9 mouse cellular contexts compared by ENCODE assay signal in genomic region chr16:11060645-11061044, GRCm38 (mm10). TPM values are rescaled to one million over a fixed set of nuclear protein-coding genes. Genes with fewer than 3 reads are reported as not detected.
DNase-seq lines count a peak whose midpoint lies in the region; TF ChIP-seq lines count a peak whose summit lies in the region.
"Had no signal": no experiment of that assay in that cellular context is flagged by ENCODE, and none has a peak within 500 bp of the region (broad histone marks: within the 10 kb centered on the region; RNA-seq: fewer than 3 reads in every experiment).

Gene Snn, plus strand, starts transcription at chr16:11060945.

- peaks cover 16% of the 10 kb centered on the region for H3K4me1 ChIP-seq in olfactory bulb, adult 2 months (ENCODE audit: control insufficient read depth, insufficient read depth, low read length)

- H3K79me3 ChIP-seq in C2C12 (ENCODE audit: low read depth) = no peaks in the 10 kb centered on the region

- no peaks in the 10 kb centered on the region for H3K36me3 ChIP-seq in C2C12 (ENCODE audit: control insufficient read depth, insufficient read depth)

- H3ac ChIP-seq in C2C12 (ENCODE audit: control insufficient read depth, insufficient read length, low read depth) = no peak within 1 kb of the TSS

- no peak for DNase-seq in adrenal gland, postnatal 14 days
- DNase-seq in adrenal gland, adult 18-20 months (ENCODE audit: low spot score in 2 of 2) = no peak
- DNase-seq in heart, adult 18-20 months = no peak
- no peak for DNase-seq in layer of hippocampus, postnatal 25 days (ENCODE audit: extremely low spot score in 1 of 2, low spot score in 1 of 2)
- DNase-seq in right cerebral cortex, adult 18-20 months = no peak
- DNase-seq in urinary bladder, postnatal 25 days (ENCODE audit: low spot score) = no peak

- H3K27ac ChIP-seq in olfactory bulb, adult 2 months (ENCODE audit: insufficient read depth, low read depth, low read length) = no peak within 1 kb of the TSS

- 97% methylated on average over 4 of the region's 4 CpGs for WGBS in olfactory bulb, adult 2 months

- no peaks in the 10 kb centered on the region for H3K79me2 ChIP-seq in C2C12 (ENCODE audit: control insufficient read depth, insufficient read depth)

- TF ChIP-seq POLR2A in olfactory bulb, adult 2 months (IDR thresholded peaks at IDR 0.05; ENCODE audit: insufficient read depth, low read depth, low read length) = no peak

- H3K4me3 ChIP-seq in C2C12 (ENCODE audit: insufficient read depth, poor library complexity, severe bottlenecking) = no peak within 1 kb of the TSS
- no peak within 1 kb of the TSS for H3K4me3 ChIP-seq in olfactory bulb, adult 2 months (ENCODE audit: insufficient read depth, low read depth, low read length)
- H3K4me3 ChIP-seq: erythroblast, embryonic 14.5 days had no signal

- no peaks in the 10 kb centered on the region for H3K27me3 ChIP-seq in C2C12 (ENCODE audit: control insufficient read depth, insufficient read depth, insufficient read length)

- no peak for TF ChIP-seq CTCF in C2C12 (IDR thresholded peaks at IDR 0.05; ENCODE audit: control insufficient read depth, insufficient read depth, insufficient read length)
- TF ChIP-seq CTCF in olfactory bulb, adult 2 months (IDR thresholded peaks at IDR 0.05; ENCODE audit: insufficient read depth, low read depth, low read length) = no peak

TF ChIP-seq in C2C12, 6 proteins besides CTCF, POLR2A, EP300 and RAD21:
- TF ChIP-seq FOSL1 (IDR thresholded peaks at IDR 0.05; ENCODE audit: insufficient read depth, low read length, poor library complexity, severe bottlenecking) = no peak
- TF ChIP-seq MAX (IDR thresholded peaks at IDR 0.05) = no peak
- no peak for TF ChIP-seq MYOG (IDR thresholded peaks at IDR 0.05; ENCODE audit: control insufficient read depth, extremely low read depth, insufficient read length)
- no peak for TF ChIP-seq CEBPB (IDR thresholded peaks at IDR 0.05; ENCODE audit: low read depth)
- no peak for TF ChIP-seq MYOD1 (IDR thresholded peaks at IDR 0.05; ENCODE audit: control insufficient read depth, insufficient read length, low read depth)
- TF ChIP-seq USF1 (IDR thresholded peaks at IDR 0.05; ENCODE audit: low read depth) = no peak
TF ChIP-seq in C2C12: peak in this region for 0.

RNA-seq across cellular contexts. Expression of gene Snn, which starts in this region (rescaled TPM):
- 16.3 and 24.0 TPM in 2 replicates for total RNA-seq in adrenal gland, postnatal 14 days (2021)
- total RNA-seq in adrenal gland, adult 18-20 months (2021) = 10 to 100 TPM in 1 of 2 experiments, 1 to 10 TPM in 1; 9.3 to 14.0 TPM
- polyA plus RNA-seq in C2C12 (2012; fragmentation: generic; extraction: Trizol) = 54.1 TPM
- total RNA-seq in heart, adult 18-20 months (2021) = 10 to 100 TPM; 24.6 to 26.5 TPM
- 100 to 1,000 TPM; 166 to 177 TPM for total RNA-seq in layer of hippocampus, postnatal 25 days (2021)
- 106 TPM in 1 of 2 replicates, not detected in the other for polyA plus RNA-seq in olfactory bulb, adult 2 months (2012; ENCODE audit: insufficient read depth, insufficient read length, low replicate concordance, missing spikeins)
